Mouse (Mus musculus) E14TG2a.4 (cell line): ENCODE data around the gene Nfib.

ENCODE experiments used
- CTCF ChIP-seq: conservative IDR thresholded peaks from 2 replicates; pipeline ENCODE4 v1.5.1; 2014; ENCODE audit warnings: low read length
- POU5F1 ChIP-seq: IDR thresholded peaks from 2 replicates; pipeline ENCODE4 v1.6.1; 2014; ENCODE audit warnings: low read length, borderline replicate concordance

DNA sequence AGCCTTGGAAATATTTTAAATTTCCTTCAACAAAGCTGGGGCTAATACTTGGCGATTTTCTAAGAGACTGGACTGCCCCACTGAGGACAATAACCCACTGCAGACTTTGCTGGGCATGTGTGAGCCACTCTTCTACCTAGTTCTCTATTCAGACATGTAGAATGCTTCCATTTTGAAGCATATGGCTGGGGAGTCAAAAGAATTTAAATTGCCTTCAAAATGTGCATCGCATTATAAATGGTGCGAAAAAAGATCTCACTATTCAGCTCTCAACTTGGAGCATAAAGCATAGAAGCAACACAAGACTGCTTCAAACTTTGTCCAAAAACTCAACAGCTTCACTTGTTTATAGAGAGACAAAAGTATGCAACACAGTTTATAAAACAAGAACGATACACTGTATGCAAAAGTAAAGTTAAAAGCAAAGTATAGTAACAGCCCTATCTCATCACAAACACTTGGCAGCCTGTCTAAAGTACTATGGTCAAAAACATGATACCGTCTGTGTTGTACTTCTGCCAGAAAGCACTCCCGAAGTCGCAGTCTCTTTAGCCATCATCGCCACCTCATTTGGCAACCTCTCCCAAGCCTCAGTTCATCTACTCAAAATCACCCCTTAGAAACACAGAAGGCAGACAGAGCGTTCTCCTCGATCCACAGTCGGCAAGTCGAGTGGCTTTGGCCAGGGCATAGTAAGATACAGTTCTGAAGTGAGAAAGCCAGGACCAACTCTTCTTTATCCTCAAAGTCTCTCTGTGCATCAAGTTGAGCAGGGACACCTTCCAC, 267.8 kb downstream of the Nfib start:
- TF ChIP-seq CTCF, result no peak
- no peak for TF ChIP-seq POU5F1
